Mouse (Mus musculus): ENCODE data around the gene Cbx1. TPM values are rescaled to one million over a fixed set of nuclear protein-coding genes. Genes with fewer than 3 reads are reported as not detected.
"Not testable (repeated sequence)": the region's sequence is repeated elsewhere in the genome, so short reads cannot be mapped to it uniquely, and the experiment has no call there.

Gene Cbx1
- polyA plus RNA-seq, 2 experiments = 23.5 to 25.0 TPM

- H3K9ac ChIP-seq (replicated peaks) = no peak overlapping the region
- no peaks in the 10 kb centered on the region; a peak in 1 of 4 replicates for H3K4me1 ChIP-seq (replicated peaks; ENCODE audit: control insufficient read depth in 2 of 2, insufficient read depth in 2 of 2, low read length in 1 of 2)
- no peak overlapping the region for H3K4me3 ChIP-seq (ENCODE audit: insufficient read depth in 1 of 2, low read depth in 2 of 2, low read length in 2 of 2)
- H3K9me3 ChIP-seq (ENCODE audit: control insufficient read depth, low read length) = no peaks in the 10 kb centered on the region
- ATAC-seq (ENCODE audit: insufficient read depth) (no peak), DNase-seq (ENCODE audit: low read depth in 3 of 3, low spot score in 3 of 3) (no peak)
- no peak for TF ChIP-seq EP300 (IDR thresholded peaks at IDR 0.05; ENCODE audit: low read depth)
- no peak for TF ChIP-seq CTCF (IDR thresholded peaks at IDR 0.05; ENCODE audit: low read depth)
- H3K27ac ChIP-seq = no peak overlapping the region
- H3K4me2 ChIP-seq (ENCODE audit: low read depth) = no peak overlapping the region
- H3K27me3 ChIP-seq (ENCODE audit: control insufficient read depth, insufficient read depth, low read length) = peaks cover 16% of the 10 kb centered on the region
- WGBS (ENCODE audit: insufficient replicate concordance) = 44% methylated on average over 3 of the region's 3 CpGs
- H3K36me3 ChIP-seq (replicated peaks; ENCODE audit: control insufficient read depth, insufficient read depth, low read depth) = no peaks in the 10 kb centered on the region
Measured at GRCm38 (mm10) chr11:96847240-96847639, 58.3 kb downstream of the Cbx1 start.

- no peak for ATAC-seq (ENCODE audit: insufficient read depth)
Measured at GRCm38 (mm10) chr11:96848694-96849093, 59.8 kb downstream of the Cbx1 start.

DNA sequence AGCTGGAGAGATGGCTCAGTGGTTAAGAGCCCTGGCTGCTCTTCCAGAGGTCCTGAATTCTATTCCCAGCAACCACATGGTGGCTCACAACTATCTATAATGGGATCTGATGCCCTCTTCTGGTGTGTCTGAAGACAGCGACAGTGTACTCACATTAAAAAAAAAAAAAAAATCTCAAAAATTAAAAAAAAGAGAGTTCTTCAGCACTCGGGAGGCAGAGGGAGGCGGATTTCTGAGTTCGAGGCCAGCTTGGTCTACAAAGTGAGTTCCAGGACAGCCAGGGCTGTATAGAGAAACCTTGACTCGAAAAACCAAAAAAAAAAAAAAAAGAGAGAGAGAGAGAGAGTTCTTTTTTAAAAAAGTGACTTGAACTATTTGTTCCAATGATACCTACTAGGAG lies 60.2 kb downstream of the Cbx1 start:
- 52% methylated on average over 5 of the region's 5 CpGs for WGBS (ENCODE audit: insufficient replicate concordance)
- peak overlapping the region; percentile 56 for H3K4me2 ChIP-seq (ENCODE audit: low read depth)
- not testable (repeated sequence) for H3K9me3 ChIP-seq (ENCODE audit: control insufficient read depth, low read length); H3K4me3 ChIP-seq (ENCODE audit: insufficient read depth in 1 of 2, low read depth in 2 of 2, low read length in 2 of 2); H3K9ac ChIP-seq (replicated peaks); DNase-seq (ENCODE audit: low read depth in 3 of 3, low spot score in 3 of 3); H3K36me3 ChIP-seq (replicated peaks; ENCODE audit: control insufficient read depth, insufficient read depth, low read depth); ATAC-seq (ENCODE audit: insufficient read depth); H3K27ac ChIP-seq; H3K4me1 ChIP-seq (replicated peaks; ENCODE audit: control insufficient read depth in 2 of 2, insufficient read depth in 2 of 2, low read length in 1 of 2)
- H3K27me3 ChIP-seq (ENCODE audit: control insufficient read depth, insufficient read depth, low read length) = peaks cover 16% of the 10 kb centered on the region

More at GRCm38 (mm10) chr11:96848694-96849093, 59.8 kb downstream of the Cbx1 start:
- Histone ChIP-seq H3K27me3 (ENCODE audit: control insufficient read depth, insufficient read depth, low read length) (peaks cover 16% of the 10 kb centered on the region), H3K9me3 (ENCODE audit: control insufficient read depth, low read length) (no peaks in the 10 kb centered on the region), H3K36me3 (replicated peaks; ENCODE audit: control insufficient read depth, insufficient read depth, low read depth) (no peaks in the 10 kb centered on the region), H3K27ac (no peak overlapping the region), H3K4me1 (replicated peaks; ENCODE audit: control insufficient read depth in 2 of 2, insufficient read depth in 2 of 2, low read length in 1 of 2) (no peaks in the 10 kb centered on the region; a peak in 1 of 4 replicates), H3K4me3 (ENCODE audit: insufficient read depth in 1 of 2, low read depth in 2 of 2, low read length in 2 of 2) (no peak overlapping the region), H3K4me2 (ENCODE audit: low read depth) (no peak overlapping the region), H3K9ac (replicated peaks) (no peak overlapping the region)
- DNase-seq (ENCODE audit: low read depth in 3 of 3, low spot score in 3 of 3) = no peak
- 63% methylated on average over 9 of the region's 9 CpGs for WGBS (ENCODE audit: insufficient replicate concordance)
- TF ChIP-seq EP300 (IDR thresholded peaks at IDR 0.05; ENCODE audit: low read depth) (no peak), CTCF (IDR thresholded peaks at IDR 0.05; ENCODE audit: low read depth) (no peak)

DNA sequence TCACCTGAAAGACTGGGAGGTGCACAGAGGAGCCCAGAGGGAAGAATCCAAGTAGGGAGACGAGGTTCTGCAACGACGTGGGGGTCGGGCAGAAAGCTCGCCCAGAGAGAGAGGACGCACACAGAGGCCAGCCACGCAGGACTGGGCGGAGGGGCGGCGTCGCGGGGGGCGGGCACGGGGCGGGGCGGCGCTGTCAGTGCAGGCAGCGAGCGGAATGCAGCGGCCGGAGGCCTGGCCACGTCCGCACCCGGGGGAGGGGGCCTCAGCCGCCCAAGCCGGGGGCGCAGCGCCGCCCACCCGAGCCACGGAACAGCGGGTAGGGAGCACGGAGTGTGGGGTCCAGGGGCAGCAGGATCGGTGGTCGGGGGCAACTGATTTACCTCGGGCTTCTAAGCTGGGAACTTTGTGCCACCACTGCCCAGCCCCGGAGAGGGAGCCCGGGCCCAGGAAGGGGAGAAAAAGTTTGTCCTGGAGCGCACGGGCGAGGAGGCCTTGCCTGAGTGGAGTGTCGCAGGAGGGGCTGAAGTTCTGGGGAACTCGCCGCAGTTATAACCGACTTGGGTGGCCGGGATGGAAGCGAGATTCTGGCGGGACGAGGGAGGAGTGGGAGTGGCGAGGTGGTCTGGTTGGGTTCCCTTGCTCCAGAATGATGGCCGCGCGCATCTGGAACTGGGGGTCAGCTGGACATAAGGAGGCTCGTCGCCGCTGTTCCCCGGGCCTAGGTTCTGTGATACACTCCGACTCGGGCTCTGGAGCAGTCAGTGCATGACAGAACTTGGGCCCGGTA lies 60.9 kb downstream of the Cbx1 start, which contains the start of gene Copz2:
Gene Copz2, plus strand, starts transcription at position 190 of the 787 bp plus-strand sequence.
- TF ChIP-seq CTCF (IDR thresholded peaks at IDR 0.05; ENCODE audit: low read depth) (no peak), EP300 (IDR thresholded peaks at IDR 0.05; ENCODE audit: low read depth) (no peak)
- Histone ChIP-seq H3K4me2 (ENCODE audit: low read depth) (peak within 1 kb of the TSS; percentile 56), H3K27ac (no peak within 1 kb of the TSS), H3K36me3 (replicated peaks; ENCODE audit: control insufficient read depth, insufficient read depth, low read depth) (no peaks in the 10 kb centered on the region), H3K4me3 (ENCODE audit: insufficient read depth in 1 of 2, low read depth in 2 of 2, low read length in 2 of 2) (peak within 1 kb of the TSS; percentile 51 to 53), H3K9me3 (ENCODE audit: control insufficient read depth, low read length) (no peaks in the 10 kb centered on the region), H3K27me3 (ENCODE audit: control insufficient read depth, insufficient read depth, low read length) (peaks cover 16% of the 10 kb centered on the region), H3K4me1 (replicated peaks; ENCODE audit: control insufficient read depth in 2 of 2, insufficient read depth in 2 of 2, low read length in 1 of 2) (no peaks in the 10 kb centered on the region; a peak in 1 of 4 replicates), H3K9ac (replicated peaks) (peak within 1 kb of the TSS; percentile 40; the same call in 1 of the 2 replicates)
- ATAC-seq (ENCODE audit: insufficient read depth) = 0 out of 2 replicates have a peak, but pooled peaks have one; percentile 43
- no peak for DNase-seq (ENCODE audit: low read depth in 3 of 3, low spot score in 3 of 3)
- WGBS (ENCODE audit: insufficient replicate concordance) = 1% methylated on average over 59 of the region's 60 CpGs

DNA sequence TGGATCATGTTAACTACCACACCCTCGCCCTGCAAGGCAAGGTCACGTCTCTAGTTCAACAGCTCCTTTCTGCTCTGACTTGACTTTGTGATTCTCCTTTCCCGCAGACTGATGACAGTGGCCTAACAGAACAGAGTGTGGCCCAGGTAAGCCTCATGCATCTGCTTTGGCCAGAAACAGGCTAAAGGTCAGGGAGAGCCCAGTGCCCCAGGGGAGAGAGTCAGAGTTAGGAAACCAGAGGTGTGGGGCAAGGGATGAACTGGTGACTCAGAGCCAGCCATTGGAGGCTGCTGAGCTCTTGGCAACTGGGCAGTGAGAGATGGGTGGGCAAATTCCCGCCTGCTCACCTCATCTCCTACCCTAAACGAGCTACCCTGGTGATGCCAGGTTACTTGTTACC lies 68.5 kb downstream of the Cbx1 start:
- no peaks in the 10 kb centered on the region for H3K9me3 ChIP-seq (ENCODE audit: control insufficient read depth, low read length)
- 58% methylated on average over 5 of the region's 5 CpGs for WGBS (ENCODE audit: insufficient replicate concordance)
- ATAC-seq (ENCODE audit: insufficient read depth) (no peak), DNase-seq (ENCODE audit: low read depth in 3 of 3, low spot score in 3 of 3) (no peak)
- H3K4me3 ChIP-seq (ENCODE audit: insufficient read depth in 1 of 2, low read depth in 2 of 2, low read length in 2 of 2) = no peak overlapping the region
- no peak overlapping the region for H3K27ac ChIP-seq
- H3K9ac ChIP-seq (replicated peaks) = no peak overlapping the region
- TF ChIP-seq EP300 (IDR thresholded peaks at IDR 0.05; ENCODE audit: low read depth) (no peak), CTCF (IDR thresholded peaks at IDR 0.05; ENCODE audit: low read depth) (no peak)
- no peaks in the 10 kb centered on the region for H3K4me1 ChIP-seq (replicated peaks; ENCODE audit: control insufficient read depth in 2 of 2, insufficient read depth in 2 of 2, low read length in 1 of 2)
- no peaks in the 10 kb centered on the region for H3K36me3 ChIP-seq (replicated peaks; ENCODE audit: control insufficient read depth, insufficient read depth, low read depth)
- H3K4me2 ChIP-seq (ENCODE audit: low read depth) = no peak overlapping the region
- no peaks in the 10 kb centered on the region for H3K27me3 ChIP-seq (ENCODE audit: control insufficient read depth, insufficient read depth, low read length)

MicroRNA genes within 50 kb of the gene (microRNA counts, 519-probe panel; counts per million panel counts)
- 6,710 counts per million, percentile 61 among the panel's probes with 10 or more counts for microRNA mmu-miR-152

Small RNAs within 50 kb of the gene (microRNA-seq; reads per million reads assigned to microRNA genes)
- 191 reads per million, percentile 55 among the genes with 10 or more reads in this experiment for gene Mir152

Other genes starting within 250 kb of the Cbx1 start
- 7.4 and 10.1 TPM in 2 replicates for gene Snx11, start 11.6 kb upstream of the Cbx1 start, polyA plus RNA-seq (2012; rRNA removed)
- 4.2 and 4.9 TPM in 2 replicates for gene Snx11, start 11.6 kb upstream of the Cbx1 start, polyA plus RNA-seq (2014; fragmentation: Nextera tagmentation; extraction: Ambion mirVana)
- gene Nfe2l1, start 40.8 kb downstream of the Cbx1 start, polyA plus RNA-seq (2012; rRNA removed) = 14.4 and 15.2 TPM in 2 replicates
- 9.6 and 10.1 TPM in 2 replicates for gene Nfe2l1, start 40.8 kb downstream of the Cbx1 start, polyA plus RNA-seq (2014; fragmentation: Nextera tagmentation; extraction: Ambion mirVana)
- gene Copz2, start 60.7 kb downstream of the Cbx1 start, polyA plus RNA-seq (2012; rRNA removed) = 7.9 and 8.7 TPM in 2 replicates
- gene Copz2, start 60.7 kb downstream of the Cbx1 start, polyA plus RNA-seq (2014; fragmentation: Nextera tagmentation; extraction: Ambion mirVana) = 18.6 and 18.8 TPM in 2 replicates
- gene Cdk5rap3, start 127.4 kb downstream of the Cbx1 start, polyA plus RNA-seq (2012; rRNA removed) = 14.2 and 20.1 TPM in 2 replicates
- gene Cdk5rap3, start 127.4 kb downstream of the Cbx1 start, polyA plus RNA-seq (2014; fragmentation: Nextera tagmentation; extraction: Ambion mirVana) = 34.1 and 36.4 TPM in 2 replicates
- gene Prr15l, start 139.0 kb downstream of the Cbx1 start, polyA plus RNA-seq (2012; rRNA removed) = 2.8 and 3.3 TPM in 2 replicates
- gene Prr15l, start 139.0 kb downstream of the Cbx1 start, polyA plus RNA-seq (2014; fragmentation: Nextera tagmentation; extraction: Ambion mirVana) = 4.9 and 8.5 TPM in 2 replicates
- 315 and 355 TPM in 2 replicates for gene Pnpo, start 154.9 kb downstream of the Cbx1 start, polyA plus RNA-seq (2012; rRNA removed)
- 564 and 592 TPM in 2 replicates for gene Pnpo, start 154.9 kb downstream of the Cbx1 start, polyA plus RNA-seq (2014; fragmentation: Nextera tagmentation; extraction: Ambion mirVana)
- gene Sp2, start 193.8 kb downstream of the Cbx1 start, polyA plus RNA-seq (2012; rRNA removed) = 7.7 and 8.0 TPM in 2 replicates
- gene Sp2, start 193.8 kb downstream of the Cbx1 start, polyA plus RNA-seq (2014; fragmentation: Nextera tagmentation; extraction: Ambion mirVana) = 13.7 and 17.1 TPM in 2 replicates
- gene Sp6, start 224.3 kb downstream of the Cbx1 start, polyA plus RNA-seq (2012; rRNA removed) = 0.02 and 0.06 TPM in 2 replicates
- gene Sp6, start 224.3 kb downstream of the Cbx1 start, polyA plus RNA-seq (2014; fragmentation: Nextera tagmentation; extraction: Ambion mirVana) = not detected in 2 replicates
- gene Scrn2, start 240.8 kb downstream of the Cbx1 start, polyA plus RNA-seq (2012; rRNA removed) = 5.7 and 5.9 TPM in 2 replicates
- gene Scrn2, start 240.8 kb downstream of the Cbx1 start, polyA plus RNA-seq (2014; fragmentation: Nextera tagmentation; extraction: Ambion mirVana) = 5.8 and 6.3 TPM in 2 replicates

Data from liver, embryonic 14.5 days (tissue).